Mouse (Mus musculus) ovary, adult 18-20 months (tissue): Measurements from ENCODE around the gene Xpnpep2.

Experiments used
- DNase-seq: peaks from one replicate; pipeline ENCODE4 v3.0.0; 2022; ENCODE audit warnings: low spot score, mixed read lengths

Gene Xpnpep2

GRCm38 (mm10) chrX:48124132-48125071 lies 15.9 kb downstream of the Xpnpep2 start:
- DNase-seq, result no peak

GRCm38 (mm10) chrX:48126903-48127476 lies 18.5 kb downstream of the Xpnpep2 start:
- no peak for DNase-seq

GRCm38 (mm10) chrX:48127502-48128218 lies 19.1 kb downstream of the Xpnpep2 start:
- DNase-seq, result no peak

- no peak for DNase-seq
These were observed 20.6 kb downstream of the Xpnpep2 start for GRCm38 (mm10) chrX:48129167-48129566.

- no peak for DNase-seq
These were observed 28.4 kb downstream of the Xpnpep2 start for GRCm38 (mm10) chrX:48136935-48137334.

- DNase-seq, result no peak
These were observed 29.5 kb downstream of the Xpnpep2 start for GRCm38 (mm10) chrX:48138011-48138410.

GRCm38 (mm10) chrX:48138539-48139275 lies 30.2 kb downstream of the Xpnpep2 start:
- DNase-seq, result no peak

- DNase-seq, result no peak
These were observed 31.1 kb downstream of the Xpnpep2 start for GRCm38 (mm10) chrX:48139368-48140285.

- DNase-seq, result no peak
These were observed 31.9 kb downstream of the Xpnpep2 start for GRCm38 (mm10) chrX:48140286-48140877.

GRCm38 (mm10) chrX:48141481-48141880 lies 33.0 kb downstream of the Xpnpep2 start:
- no peak for DNase-seq

- no peak for DNase-seq
These were observed 35.1 kb downstream of the Xpnpep2 start for GRCm38 (mm10) chrX:48143415-48144335.

GRCm38 (mm10) chrX:48146262-48146661 lies 37.7 kb downstream of the Xpnpep2 start, which contains the start of gene Sash3:
TSS of gene Sash3 (plus strand) at chrX:48146436.
- no peak for DNase-seq

GRCm38 (mm10) chrX:48147226-48147625 lies 38.7 kb downstream of the Xpnpep2 start:
- DNase-seq, result no peak

GRCm38 (mm10) chrX:48147741-48148186 lies 39.2 kb downstream of the Xpnpep2 start:
- DNase-seq, result no peak

GRCm38 (mm10) chrX:48152106-48152505 lies 43.6 kb downstream of the Xpnpep2 start:
- no peak for DNase-seq

- no peak for DNase-seq
These were observed 44.9 kb downstream of the Xpnpep2 start for GRCm38 (mm10) chrX:48153414-48153813.

GRCm38 (mm10) chrX:48153949-48154348 lies 45.4 kb downstream of the Xpnpep2 start:
- no peak for DNase-seq

GRCm38 (mm10) chrX:48155489-48155888 lies 47.0 kb downstream of the Xpnpep2 start:
- no peak for DNase-seq

- no peak for DNase-seq
These were observed 48.9 kb downstream of the Xpnpep2 start for GRCm38 (mm10) chrX:48157396-48157795.
